Mouse (Mus musculus) embryonic facial prominence, embryonic 15.5 days (tissue): ENCODE measurements at regions not wholly inside any gene's neighbourhood (a gene's known extent, or its start where the extent isn't known, plus 50 kb on each side); places are given as distances from the start of the nearest gene placed in this dataset.
"Not testable (repeated sequence)": the region's sequence is repeated elsewhere in the genome, so short reads cannot be mapped to it uniquely, and the experiment has no call there.

Experiments
- ATAC-seq: fragments of 200-750 bp; cut with Nextera tagmentation; 2 replicates; pipeline ENCODE4 v1.8.0; 2017; ENCODE audit warnings: low read depth, moderate TSS enrichment; ENCODE audit not compliant: insufficient number of reproducible peaks, low FRiP score, low TSS enrichment
- H3K27ac ChIP-seq: fragments of 300-500 bp; sonication (generic); replicated peaks from 2 replicates; pipeline ENCODE4 v1.5.1; 2015; ENCODE audit warnings: mild to moderate bottlenecking, inconsistent platforms
- H3K27me3 ChIP-seq: fragments of 300-500 bp; sonication (generic); 2 replicates; pipeline ENCODE4 v1.6.1; 2015; ENCODE audit warnings: inconsistent platforms
- H3K36me3 ChIP-seq: fragments of 300-500 bp; sonication (generic); 2 replicates; pipeline ENCODE4 v1.6.1; 2015; ENCODE audit warnings: mild to moderate bottlenecking, inconsistent platforms
- H3K4me1 ChIP-seq: fragments of 300-500 bp; sonication (generic); 2 replicates; pipeline ENCODE4 v1.6.1; 2015; ENCODE audit warnings: inconsistent platforms
- H3K4me2 ChIP-seq: fragments of 300-500 bp; sonication (generic); replicated peaks from 2 replicates; pipeline ENCODE4 v1.6.1; 2015; ENCODE audit warnings: mild to moderate bottlenecking, inconsistent platforms
- H3K4me3 ChIP-seq: fragments of 300-500 bp; sonication (generic); replicated peaks from 2 replicates; pipeline ENCODE4 v1.5.1; 2015; ENCODE audit warnings: mild to moderate bottlenecking, inconsistent platforms
- H3K9ac ChIP-seq: fragments of 300-500 bp; sonication (generic); 2 replicates; pipeline ENCODE4 v1.6.1; 2015; ENCODE audit warnings: inconsistent platforms
- H3K9me3 ChIP-seq: fragments of 300-500 bp; sonication (generic); replicated peaks from 2 replicates; pipeline ENCODE4 v1.6.1; 2016; ENCODE audit warnings: inconsistent platforms
- WGBS: fragments of 180-500 bp; shearing (Covaris S2); methylation state at CpG from one replicate; pipeline ENCODE4 v1.1.7; 2015; 5-methylcytosine and 5-hydroxymethylcytosine counted together

GRCm38 (mm10) chr10:46114631-46115130 lies 537.1 kb downstream of the Hace1 start:
- no peak overlapping the region for H3K9ac ChIP-seq
- no peaks in the 10 kb centered on the region for H3K9me3 ChIP-seq
- ATAC-seq, result no peak
- no peaks in the 10 kb centered on the region for H3K27me3 ChIP-seq
- H3K4me1 ChIP-seq, result no peaks in the 10 kb centered on the region
- no peak overlapping the region for H3K4me2 ChIP-seq
- H3K36me3 ChIP-seq, result no peaks in the 10 kb centered on the region
- no peak overlapping the region for H3K27ac ChIP-seq
- 82% methylated on average over 5 of the region's 5 CpGs for WGBS
- H3K4me3 ChIP-seq, result no peak overlapping the region

GRCm38 (mm10) chr10:46122409-46122808 lies 544.8 kb downstream of the Hace1 start:
- not testable (repeated sequence) for H3K27me3 ChIP-seq, H3K36me3 ChIP-seq, H3K9ac ChIP-seq, H3K4me2 ChIP-seq, H3K4me1 ChIP-seq, ATAC-seq, H3K9me3 ChIP-seq, H3K4me3 ChIP-seq, H3K27ac ChIP-seq
- WGBS, result 90% methylated on average over 2 of the region's 2 CpGs

DNA sequence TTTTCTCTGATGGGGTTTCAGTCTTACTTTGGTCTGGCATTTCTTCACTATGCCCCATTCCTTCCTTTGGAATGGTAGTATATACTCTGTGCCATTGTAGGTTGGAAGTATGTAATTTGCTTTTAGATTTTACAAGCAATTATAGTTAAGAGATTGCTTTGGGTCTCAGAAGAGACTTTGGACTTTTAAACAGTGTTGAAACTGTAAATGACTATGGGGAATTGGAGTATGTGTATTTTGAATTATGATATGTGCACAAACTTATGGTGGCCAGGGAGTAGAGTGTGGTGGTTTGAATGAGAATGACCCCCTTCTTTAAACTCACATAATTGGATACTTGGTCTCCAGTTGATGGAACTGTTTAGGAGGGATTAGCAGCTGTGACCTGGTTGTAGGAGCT lies 546.2 kb downstream of the Hace1 start:
- H3K4me1 ChIP-seq, result no peaks in the 10 kb centered on the region
- no peak overlapping the region for H3K4me3 ChIP-seq
- no peaks in the 10 kb centered on the region for H3K36me3 ChIP-seq
- H3K27ac ChIP-seq, result no peak overlapping the region
- no peak overlapping the region for H3K9ac ChIP-seq
- no peak for ATAC-seq
- no peaks in the 10 kb centered on the region for H3K27me3 ChIP-seq
- no peaks in the 10 kb centered on the region for H3K9me3 ChIP-seq
- H3K4me2 ChIP-seq, result no peak overlapping the region

DNA sequence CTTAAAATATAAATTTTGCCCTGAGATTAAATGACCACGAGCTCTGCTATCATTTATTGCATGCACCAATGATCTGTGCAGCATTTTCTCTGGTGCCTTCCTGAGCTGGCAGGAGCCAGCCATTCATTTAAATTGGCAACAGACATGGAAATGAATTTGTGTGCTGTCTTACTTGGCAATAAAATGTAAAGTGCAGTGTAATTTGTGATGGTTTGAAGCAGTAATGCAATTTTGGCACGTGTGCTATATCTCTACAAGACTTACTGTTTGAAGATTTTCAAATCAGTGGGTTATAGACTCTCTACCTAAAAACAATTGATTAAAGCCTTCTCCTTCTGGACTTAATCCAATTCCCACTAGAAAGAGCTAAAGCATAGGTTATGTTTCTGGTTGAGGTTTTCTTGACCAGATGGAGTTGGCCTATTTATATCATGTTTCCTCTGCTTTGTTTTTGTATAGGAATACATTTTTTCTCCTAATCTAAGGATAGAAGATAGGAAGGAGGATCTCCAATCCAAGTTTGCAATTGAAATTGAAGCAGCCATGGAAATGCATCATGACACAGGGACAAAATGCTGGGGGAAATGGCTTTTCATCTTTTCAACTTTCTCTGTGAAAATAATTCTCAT lies 557.6 kb downstream of the Hace1 start:
- 39% methylated on average over 2 of the region's 2 CpGs for WGBS
- Histone ChIP-seq H3K4me3 (no peak overlapping the region), H3K27ac (no peak overlapping the region), H3K4me2 (no peak overlapping the region), H3K27me3 (no peaks in the 10 kb centered on the region), H3K36me3 (no peaks in the 10 kb centered on the region), H3K9me3 (no peaks in the 10 kb centered on the region), H3K9ac (no peak overlapping the region), H3K4me1 (no peaks in the 10 kb centered on the region)
- ATAC-seq, result no peak

DNA sequence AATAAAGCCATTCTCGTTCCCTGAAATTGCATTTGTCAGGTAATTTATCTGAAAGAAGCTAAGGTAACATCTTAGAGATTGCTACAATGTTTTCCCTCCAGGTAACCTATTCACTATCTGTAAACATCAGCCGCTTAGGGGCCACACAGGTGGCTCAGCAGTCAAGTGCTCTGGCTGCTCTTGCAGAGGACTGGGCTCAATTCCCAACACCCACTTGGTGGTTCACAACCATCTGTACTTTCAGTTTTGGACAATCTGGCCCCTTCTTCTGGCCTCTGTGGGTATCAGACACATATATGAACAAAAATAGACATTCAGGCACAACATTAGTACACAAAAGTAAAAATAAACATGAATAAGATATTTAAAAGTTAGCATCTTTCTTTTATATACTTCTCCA lies 596.4 kb downstream of the Hace1 start:
- Histone ChIP-seq H3K27me3 (no peaks in the 10 kb centered on the region), H3K36me3 (no peaks in the 10 kb centered on the region), H3K9me3 (no peaks in the 10 kb centered on the region), H3K4me3 (no peak overlapping the region), H3K27ac (no peak overlapping the region), H3K4me2 (no peak overlapping the region), H3K9ac (no peak overlapping the region), H3K4me1 (no peaks in the 10 kb centered on the region)
- WGBS, result 77% methylated on average over 2 of the region's 2 CpGs
- no peak for ATAC-seq

- Histone ChIP-seq H3K36me3 (no peaks in the 10 kb centered on the region), H3K9ac (no peak overlapping the region), H3K4me2 (no peak overlapping the region), H3K9me3 (no peaks in the 10 kb centered on the region), H3K4me3 (no peak overlapping the region), H3K27me3 (no peaks in the 10 kb centered on the region), H3K4me1 (no peaks in the 10 kb centered on the region), H3K27ac (no peak overlapping the region)
- 58% methylated on average over 4 of the region's 4 CpGs for WGBS
- ATAC-seq, result no peak
These were observed 608.3 kb downstream of the Hace1 start for GRCm38 (mm10) chr10:46185763-46186458.

DNA sequence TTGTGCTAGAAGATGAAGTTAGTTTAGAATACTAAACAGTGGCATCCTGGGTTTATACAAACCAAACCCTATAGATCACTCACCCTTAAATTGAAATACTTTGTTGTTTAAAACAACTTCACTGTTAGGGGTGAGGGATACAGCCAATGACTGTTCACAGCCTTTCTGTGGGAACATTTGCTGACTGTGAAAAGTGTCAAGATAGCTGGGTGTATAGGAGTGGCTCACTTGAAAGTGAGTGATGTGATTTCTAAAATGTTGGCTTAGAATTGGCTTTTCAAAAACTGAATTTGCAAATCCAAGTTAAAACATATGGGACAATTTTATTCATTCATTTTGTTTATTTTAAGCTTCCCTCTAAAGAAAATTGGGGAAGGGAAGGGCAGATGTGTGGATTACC lies 616.5 kb downstream of the Hace1 start:
- Histone ChIP-seq H3K9ac (no peak overlapping the region), H3K4me3 (no peak overlapping the region)

DNA sequence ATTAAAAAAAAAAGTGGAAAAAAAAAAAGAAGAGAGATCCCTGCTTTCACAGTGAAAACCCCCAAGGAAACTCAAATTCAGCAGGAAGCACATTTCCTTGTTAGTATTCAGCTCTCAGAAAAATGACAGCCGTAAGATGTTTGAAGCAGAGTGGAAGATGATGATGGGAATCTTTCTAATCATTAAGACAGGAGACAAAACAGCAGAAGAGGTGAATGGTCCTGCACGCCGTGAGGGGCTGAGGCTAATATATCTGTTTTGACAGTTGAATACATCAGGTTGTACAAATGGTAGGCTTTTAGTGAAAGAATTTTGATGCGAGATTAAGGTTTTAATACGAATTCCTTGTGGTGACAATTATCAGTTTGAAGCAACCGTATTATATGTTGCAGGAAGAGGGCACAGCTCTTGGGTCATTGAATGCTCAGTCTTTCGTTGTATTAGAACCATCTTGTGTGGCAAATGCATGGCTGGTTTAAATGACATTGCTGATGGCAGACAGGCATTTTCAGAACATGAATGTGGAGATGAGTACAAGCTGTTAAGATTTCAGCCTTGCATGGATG lies 649.3 kb downstream of the Hace1 start:
- H3K9ac ChIP-seq, result no peak overlapping the region
- no peak overlapping the region for H3K4me3 ChIP-seq
- ATAC-seq, result no peak
- H3K27ac ChIP-seq, result no peak overlapping the region
- WGBS, result 48% methylated on average over 7 of the region's 7 CpGs
- no peak overlapping the region for H3K4me2 ChIP-seq
- H3K36me3 ChIP-seq, result no peaks in the 10 kb centered on the region
- H3K4me1 ChIP-seq, result no peaks in the 10 kb centered on the region
- no peaks in the 10 kb centered on the region for H3K27me3 ChIP-seq
- H3K9me3 ChIP-seq, result no peaks in the 10 kb centered on the region

More for the DNA sequence above, 616.5 kb downstream of the Hace1 start:
- Histone ChIP-seq H3K4me2 (no peak overlapping the region), H3K4me1 (no peaks in the 10 kb centered on the region), H3K36me3 (no peaks in the 10 kb centered on the region), H3K9me3 (no peaks in the 10 kb centered on the region), H3K27me3 (no peaks in the 10 kb centered on the region), H3K27ac (no peak overlapping the region)
- ATAC-seq, result no peak

DNA sequence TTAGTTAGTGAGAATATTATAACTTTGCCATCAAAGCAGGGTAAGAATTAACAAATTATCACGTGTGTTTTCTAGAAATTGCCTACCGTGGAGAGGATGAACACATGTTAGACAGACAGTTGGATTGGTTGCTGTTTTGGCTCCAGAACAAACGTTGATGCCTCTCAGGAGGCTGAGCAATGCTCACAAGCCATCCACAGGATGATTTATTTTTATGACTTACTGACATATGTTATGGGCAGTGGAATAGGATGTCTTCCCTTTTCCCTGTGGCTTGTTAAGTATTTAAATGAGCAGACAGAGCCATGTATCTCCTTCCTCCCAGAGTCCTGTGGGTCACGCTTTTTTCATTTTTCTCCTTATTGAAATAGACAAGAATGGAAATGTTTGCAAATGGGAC lies 652.0 kb downstream of the Hace1 start:
- no peak overlapping the region for H3K9ac ChIP-seq
- no peak overlapping the region for H3K27ac ChIP-seq
- WGBS, result 48% methylated on average over 4 of the region's 4 CpGs
- H3K4me3 ChIP-seq, result no peak overlapping the region
- no peak overlapping the region for H3K4me2 ChIP-seq
- no peaks in the 10 kb centered on the region for H3K27me3 ChIP-seq
- no peaks in the 10 kb centered on the region for H3K36me3 ChIP-seq
- H3K9me3 ChIP-seq, result no peaks in the 10 kb centered on the region
- no peak for ATAC-seq
- 0 out of 2 replicates have a peak, but pooled peaks cover 3% of the 10 kb centered on the region for H3K4me1 ChIP-seq

- H3K4me3 ChIP-seq, result no peak overlapping the region
- no peak overlapping the region for H3K4me2 ChIP-seq
- no peak overlapping the region for H3K9ac ChIP-seq
- no peaks in the 10 kb centered on the region for H3K27me3 ChIP-seq
- no peaks in the 10 kb centered on the region for H3K9me3 ChIP-seq
- H3K36me3 ChIP-seq, result no peaks in the 10 kb centered on the region
- H3K27ac ChIP-seq, result no peak overlapping the region
- whole genome bisulfite sequencing, result 30% methylated on average over 2 of the region's 2 CpGs
- no peak for ATAC-seq
- 0 out of 2 replicates have a peak, but pooled peaks cover 3% of the 10 kb centered on the region for H3K4me1 ChIP-seq
These were observed 658.0 kb downstream of the Hace1 start for GRCm38 (mm10) chr10:46235581-46235980.

GRCm38 (mm10) chr10:46255575-46255974 lies 677.9 kb downstream of the Hace1 start:
- Histone ChIP-seq H3K9ac (no peak overlapping the region), H3K27me3 (no peaks in the 10 kb centered on the region), H3K9me3 (no peaks in the 10 kb centered on the region), H3K4me2 (no peak overlapping the region), H3K4me3 (no peak overlapping the region), H3K36me3 (no peaks in the 10 kb centered on the region), H3K27ac (no peak overlapping the region), H3K4me1 (no peaks in the 10 kb centered on the region)
- ATAC-seq, result no peak
- WGBS, result 45% methylated on average over 1 of the region's 1 CpGs

- no peak overlapping the region for H3K4me3 ChIP-seq
- no peaks in the 10 kb centered on the region for H3K9me3 ChIP-seq
- H3K27me3 ChIP-seq, result no peaks in the 10 kb centered on the region
- no peak for ATAC-seq
- H3K36me3 ChIP-seq, result no peaks in the 10 kb centered on the region
- H3K4me1 ChIP-seq, result no peaks in the 10 kb centered on the region
- no peak overlapping the region for H3K4me2 ChIP-seq
- no peak overlapping the region for H3K9ac ChIP-seq
- 93% methylated on average over 1 of the region's 1 CpGs for WGBS
- H3K27ac ChIP-seq, result no peak overlapping the region
These were observed 692.1 kb downstream of the Hace1 start for GRCm38 (mm10) chr10:46269710-46270109.
